Mouse (Mus musculus) ES-Bruce4 (cell line): ENCODE results near the gene 5330417C22Rik. TPM values are rescaled to one million over a fixed set of nuclear protein-coding genes. Genes with fewer than 3 reads are reported as not detected.

ENCODE experiments used
- H3K27ac ChIP-seq: 2 replicates; pipeline ENCODE4 v1.5.1; 2012; ENCODE audit warnings: low read length, inconsistent platforms; ENCODE audit not compliant: insufficient read depth
- H3K27me3 ChIP-seq: 2 replicates; pipeline ENCODE4 v1.6.1; 2012; ENCODE audit warnings: mild to moderate bottlenecking, low read length, inconsistent platforms; ENCODE audit not compliant: control insufficient read depth, poor library complexity, insufficient read depth, severe bottlenecking
- H3K36me3 ChIP-seq: 2 replicates; pipeline ENCODE4 v1.6.1; 2012; ENCODE audit warnings: inconsistent platforms, mild to moderate bottlenecking, low read length, moderate library complexity; ENCODE audit not compliant: control insufficient read depth, poor library complexity, insufficient read depth, severe bottlenecking
- H3K4me1 ChIP-seq: one replicate; pipeline ENCODE4 v1.8.1; 2011; ENCODE audit warnings: low read length; ENCODE audit not compliant: control insufficient read depth, insufficient read depth
- H3K4me3 ChIP-seq: 2 replicates; pipeline ENCODE4 v1.5.1; 2011; ENCODE audit warnings: low read depth, mild to moderate bottlenecking, low read length
- H3K9ac ChIP-seq: 2 replicates; pipeline ENCODE4 v1.6.1; 2012; ENCODE audit warnings: low read depth, mild to moderate bottlenecking, inconsistent platforms; ENCODE audit not compliant: poor library complexity, severe bottlenecking
- H3K9me3 ChIP-seq: replicated peaks from 2 replicates; pipeline ENCODE4 v1.6.1; 2012; ENCODE audit warnings: mild to moderate bottlenecking, low read length, inconsistent platforms; ENCODE audit not compliant: control insufficient read depth, poor library complexity, insufficient read depth, severe bottlenecking
- CTCF ChIP-seq: IDR thresholded peaks from one replicate; pipeline ENCODE4 v1.8.1; 2011; ENCODE audit warnings: low read depth, low read length
- EP300 ChIP-seq: IDR thresholded peaks from 2 replicates; pipeline ENCODE4 v1.6.1; 2011; ENCODE audit warnings: low read depth, low read length; ENCODE audit not compliant: insufficient read depth
- POLR2A ChIP-seq: IDR thresholded peaks from one replicate; pipeline ENCODE4 v1.8.1; 2011; ENCODE audit warnings: low read length; ENCODE audit not compliant: insufficient read depth
- polyA plus RNA-seq: library from polyadenylated mRNA; stranded (reverse); fragments of >200 nt; gene quantifications from 2 replicates; pipeline ENCODE4 v1.2.4, GENCODE M21; 2011; ENCODE audit warnings: low read depth; ENCODE audit not compliant: missing spikeins, insufficient read depth, insufficient read length

The 5330417C22Rik gene
- polyA plus RNA-seq, 1 experiment, result not detected

GRCm38 (mm10) chr3:108497602-108498001 is 38.7 kb downstream of the 5330417C22Rik start:
- no peaks in the 10 kb centered on the region for H3K36me3 ChIP-seq
- no peak overlapping the region for H3K27ac ChIP-seq
- peak overlapping the region; percentile 52 for H3K4me3 ChIP-seq
- no peaks in the 10 kb centered on the region for H3K27me3 ChIP-seq
- TF ChIP-seq EP300 (no peak), CTCF (no peak), POLR2A (no peak)
- H3K4me1 ChIP-seq, result peaks cover 2% of the 10 kb centered on the region
- no peaks in the 10 kb centered on the region for H3K9me3 ChIP-seq
- H3K9ac ChIP-seq, result no peak overlapping the region

GRCm38 (mm10) chr3:108495486-108495885 is 40.9 kb downstream of the 5330417C22Rik start:
- H3K9me3 ChIP-seq, result no peaks in the 10 kb centered on the region
- no peaks in the 10 kb centered on the region for H3K36me3 ChIP-seq
- no peaks in the 10 kb centered on the region; the same call in 1 of the 2 replicates for H3K27me3 ChIP-seq
- H3K4me1 ChIP-seq, result peaks cover 2% of the 10 kb centered on the region
- H3K9ac ChIP-seq, result no peak overlapping the region
- TF ChIP-seq EP300 (no peak), CTCF (no peak), POLR2A (no peak)
- no peak overlapping the region for H3K27ac ChIP-seq
- no peak overlapping the region for H3K4me3 ChIP-seq

- Histone ChIP-seq H3K36me3 (no peaks in the 10 kb centered on the region), H3K9me3 (no peaks in the 10 kb centered on the region), H3K4me3 (no peak overlapping the region), H3K9ac (no peak overlapping the region), H3K4me1 (peaks cover 2% of the 10 kb centered on the region), H3K27me3 (no peaks in the 10 kb centered on the region; the same call in 1 of the 2 replicates), H3K27ac (no peak overlapping the region)
- TF ChIP-seq CTCF (no peak), POLR2A (no peak), EP300 (no peak)
Measured at GRCm38 (mm10) chr3:108494861-108495474, 41.4 kb downstream of the 5330417C22Rik start.

GRCm38 (mm10) chr3:108489968-108490367 is 46.4 kb downstream of the 5330417C22Rik start:
- H3K9ac ChIP-seq, result no peak overlapping the region
- no peak overlapping the region for H3K27ac ChIP-seq
- H3K9me3 ChIP-seq, result no peaks in the 10 kb centered on the region
- no peaks in the 10 kb centered on the region for H3K36me3 ChIP-seq
- TF ChIP-seq CTCF (peak; percentile 42), EP300 (no peak), POLR2A (no peak)
- H3K4me1 ChIP-seq, result no peaks in the 10 kb centered on the region
- H3K4me3 ChIP-seq, result no peak overlapping the region
- no peaks in the 10 kb centered on the region; the same call in 1 of the 2 replicates for H3K27me3 ChIP-seq

GRCm38 (mm10) chr3:108484749-108485148 is 51.6 kb downstream of the 5330417C22Rik start:
- H3K4me1 ChIP-seq, result no peaks in the 10 kb centered on the region
- TF ChIP-seq EP300 (no peak), POLR2A (no peak), CTCF (no peak)
- no peaks in the 10 kb centered on the region for H3K27me3 ChIP-seq
- H3K9ac ChIP-seq, result no peak overlapping the region
- H3K36me3 ChIP-seq, result no peaks in the 10 kb centered on the region
- H3K27ac ChIP-seq, result no peak overlapping the region
- H3K4me3 ChIP-seq, result no peak overlapping the region
- H3K9me3 ChIP-seq, result no peaks in the 10 kb centered on the region

- Histone ChIP-seq H3K4me1 (no peaks in the 10 kb centered on the region), H3K27ac (no peak overlapping the region), H3K9me3 (no peaks in the 10 kb centered on the region), H3K4me3 (no peak overlapping the region), H3K27me3 (no peaks in the 10 kb centered on the region), H3K9ac (no peak overlapping the region), H3K36me3 (no peaks in the 10 kb centered on the region)
- TF ChIP-seq CTCF (no peak), POLR2A (no peak), EP300 (no peak)
Measured at GRCm38 (mm10) chr3:108478800-108479199, 57.5 kb downstream of the 5330417C22Rik start.
